Comparison of ENCODE assay signal across 11 mouse cellular contexts in genomic region chr2:140159186-140159730, GRCm38 (mm10). TPM values are rescaled to one million over a fixed set of nuclear protein-coding genes. Genes with fewer than 3 reads are reported as not detected.
DNase-seq lines count a peak whose midpoint lies in the region; ATAC-seq and TF ChIP-seq lines count a peak whose summit lies in the region.
"Had no signal": no experiment of that assay in that cellular context is flagged by ENCODE, and none has a peak within 500 bp of the region (broad histone marks: within the 10 kb centered on the region; RNA-seq: fewer than 3 reads in every experiment).

No protein-coding gene starts in this region.

- H3K4me2 ChIP-seq in intestine, postnatal 0 days (replicated peaks; ENCODE audit: low read depth): no peak overlapping the region
- H3K4me2 ChIP-seq in intestine, embryonic 15.5 days (replicated peaks): no peak overlapping the region

- no peak overlapping the region for H3K9ac ChIP-seq in intestine, postnatal 0 days (ENCODE audit: low read depth, low read length)
- H3K9ac ChIP-seq in intestine, embryonic 15.5 days: no peak overlapping the region

- ATAC-seq in intestine, postnatal 0 days: no peak
- no peak for ATAC-seq in intestine, embryonic 15.5 days
- ATAC-seq in granulocyte monocyte progenitor cell, adult 5-6 weeks (replicated peaks; ENCODE audit: poor library complexity, severe bottlenecking): peak; percentile 81
- ATAC-seq in cerebellum, adult (ENCODE audit: insufficient number of reproducible peaks, low FRiP score, low TSS enrichment): no peak; the same call in 1 of the 2 replicates

- 80% methylated on average over 3 of the region's 3 CpGs for WGBS in intestine, postnatal 0 days
- 80% methylated on average over 3 of the region's 3 CpGs for WGBS in intestine, embryonic 15.5 days

- no peaks in the 10 kb centered on the region for H3K9me3 ChIP-seq in intestine, postnatal 0 days (ENCODE audit: control insufficient read depth)
- no peaks in the 10 kb centered on the region for H3K9me3 ChIP-seq in intestine, embryonic 15.5 days

- H3K27ac ChIP-seq in intestine, postnatal 0 days (ENCODE audit: low read depth, low read length): no peak overlapping the region
- H3K27ac ChIP-seq in intestine, embryonic 15.5 days: no peak overlapping the region

- no peak overlapping the region for H3K4me3 ChIP-seq in intestine, postnatal 0 days (ENCODE audit: low read depth, low read length)
- H3K4me3 ChIP-seq in intestine, embryonic 15.5 days (replicated peaks): no peak overlapping the region

- no peaks in the 10 kb centered on the region for H3K4me1 ChIP-seq in intestine, postnatal 0 days (replicated peaks; ENCODE audit: control insufficient read depth, insufficient read depth, low read length)
- no peaks in the 10 kb centered on the region for H3K4me1 ChIP-seq in intestine, embryonic 15.5 days (replicated peaks)

- TF ChIP-seq CTCF in intestine, postnatal 0 days (IDR thresholded peaks at IDR 0.05; ENCODE audit: low read depth): peak; percentile 68

- peak; percentile 66 for DNase-seq in 416B (ENCODE audit: low read depth)
- DNase-seq in Muller cell, postnatal 12 days (ENCODE audit: inconsistent ontology term): peak; percentile 51
- DNase-seq in right cerebral cortex, postnatal 36 days (ENCODE audit: low spot score in 2 of 2): no peak
- no peak for DNase-seq in adrenal gland, postnatal 10 days
- DNase-seq: heart, postnatal 14 days had no signal

- H3K27me3 ChIP-seq in intestine, postnatal 0 days (replicated peaks; ENCODE audit: control insufficient read depth, insufficient read depth, low read length): no peaks in the 10 kb centered on the region
- no peaks in the 10 kb centered on the region for H3K27me3 ChIP-seq in intestine, embryonic 15.5 days (replicated peaks)

- peaks cover 27% of the 10 kb centered on the region for H3K36me3 ChIP-seq in intestine, postnatal 0 days (ENCODE audit: control insufficient read depth, insufficient read depth)
- peaks cover 12% of the 10 kb centered on the region; the same call in 1 of the 2 replicates for H3K36me3 ChIP-seq in intestine, embryonic 15.5 days

RNA-seq across cellular contexts. Expression of gene Gm17374, which starts 7.4 kb away (rescaled TPM):
- polyA plus RNA-seq in intestine, postnatal 0 days (2015; fragmentation: Nextera tagmentation; extraction: Ambion mirVana): not detected in 2 replicates
- not detected in 2 replicates for polyA plus RNA-seq in intestine, embryonic 15.5 days (2015; fragmentation: Nextera tagmentation; extraction: Ambion mirVana)
- not detected in 2 replicates for total RNA-seq in granulocyte monocyte progenitor cell, adult 5-6 weeks (2014; fragmentation: Nextera tagmentation)
- not detected in 2 replicates for total RNA-seq in granulocyte monocyte progenitor cell, adult 5-6 weeks (2017)
- total RNA-seq in adrenal gland, postnatal 10 days (2021): not detected
- total RNA-seq: heart, postnatal 14 days had no signal
- polyA plus RNA-seq: limb, embryonic 11.5 days; neural tube, embryonic 11.5 days had no signal

RNA-seq across cellular contexts. Expression of gene Esf1, which starts 11.1 kb away (rescaled TPM):
- 12.0 and 15.5 TPM in 2 replicates for polyA plus RNA-seq in intestine, postnatal 0 days (2015; fragmentation: Nextera tagmentation; extraction: Ambion mirVana)
- 23.0 and 26.7 TPM in 2 replicates for polyA plus RNA-seq in intestine, embryonic 15.5 days (2015; fragmentation: Nextera tagmentation; extraction: Ambion mirVana)
- total RNA-seq in granulocyte monocyte progenitor cell, adult 5-6 weeks (2014; fragmentation: Nextera tagmentation): 25.0 and 36.0 TPM in 2 replicates
- total RNA-seq in granulocyte monocyte progenitor cell, adult 5-6 weeks (2017): 48.8 and 63.6 TPM in 2 replicates
- total RNA-seq in adrenal gland, postnatal 10 days (2021): 10 to 100 TPM; 21.0 to 21.8 TPM

RNA-seq across cellular contexts. Expression of gene Ndufaf5, which starts 11.2 kb away (rescaled TPM):
- 12.8 and 13.3 TPM in 2 replicates for polyA plus RNA-seq in intestine, postnatal 0 days (2015; fragmentation: Nextera tagmentation; extraction: Ambion mirVana)
- 26.5 and 27.6 TPM in 2 replicates for polyA plus RNA-seq in intestine, embryonic 15.5 days (2015; fragmentation: Nextera tagmentation; extraction: Ambion mirVana)
- 14.7 and 23.7 TPM in 2 replicates for total RNA-seq in granulocyte monocyte progenitor cell, adult 5-6 weeks (2014; fragmentation: Nextera tagmentation)
- total RNA-seq in granulocyte monocyte progenitor cell, adult 5-6 weeks (2017): 20.1 and 30.9 TPM in 2 replicates
- 10 to 100 TPM; 20.4 to 28.6 TPM for total RNA-seq in adrenal gland, postnatal 10 days (2021)

Comparison
In these comparisons a context has a peak if more than half of its experiments do, and no peak if none do; other contexts are left out.
1. DNase-seq: peak in 416B (single experiment) and Muller cell, postnatal 12 days (single experiment); none in right cerebral cortex, postnatal 36 days (0 of 2) and adrenal gland, postnatal 10 days (single experiment).